Mouse (Mus musculus): ENCODE measurements around the gene Olfr866.

Olfr866 gene

DNA sequence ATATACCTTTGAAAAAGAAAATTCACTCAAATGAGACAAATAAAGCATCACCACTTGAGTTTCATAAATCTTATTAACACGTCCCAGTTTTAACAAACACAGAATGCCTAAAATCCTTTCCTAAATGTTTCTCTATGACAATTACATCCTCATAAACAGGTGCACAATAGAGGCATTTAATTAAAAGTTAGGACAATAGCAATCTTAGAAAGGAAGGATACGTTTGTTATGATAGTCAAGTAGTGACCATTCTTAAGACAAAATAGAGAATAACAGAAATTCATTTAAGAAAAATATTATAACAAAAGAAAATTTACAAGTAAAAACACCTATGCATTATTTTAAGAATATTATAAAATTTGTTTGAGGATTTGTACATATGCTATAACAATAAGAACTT is at the start of gene Olfr866:
Gene Olfr866 (minus strand): TSS at position 101 of the 400 bp plus-strand sequence.
- DNase-seq (ENCODE audit: low read depth, low spot score), result no peak

DNA sequence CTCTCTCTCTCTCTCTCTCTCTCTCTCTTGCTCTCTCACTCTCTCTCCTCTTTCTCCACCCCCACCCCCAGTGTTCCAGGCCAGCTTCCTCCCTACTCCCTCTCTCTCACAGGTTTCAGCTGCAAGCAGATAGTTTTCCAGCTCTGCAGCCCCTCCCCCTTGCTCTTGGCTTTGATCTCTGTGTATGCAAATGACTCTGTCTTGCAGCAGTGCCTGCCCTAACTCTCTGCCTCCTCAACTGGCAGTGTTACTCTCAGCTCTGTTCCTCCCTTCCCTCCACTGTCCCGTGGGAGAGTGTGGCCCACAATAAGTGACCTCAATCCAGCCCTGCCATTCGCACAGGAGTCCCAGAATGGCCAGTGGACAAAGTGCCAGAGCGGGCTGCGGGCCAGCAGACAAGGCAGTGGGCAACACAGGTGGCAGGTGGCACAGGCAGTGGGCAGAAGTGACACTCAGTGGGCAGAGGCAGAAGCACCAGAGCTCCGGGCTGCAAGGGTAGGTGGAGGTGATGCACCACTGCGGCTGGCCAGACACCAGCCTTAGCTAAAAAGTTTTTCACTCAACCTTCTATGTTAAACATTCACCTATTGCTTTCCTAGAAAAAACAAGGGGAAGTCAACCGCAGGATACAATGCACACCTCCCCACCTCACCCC is 45.8 kb upstream of the Olfr866 start:
- DNase-seq (ENCODE audit: low read depth, low spot score), result no peak

DNA sequence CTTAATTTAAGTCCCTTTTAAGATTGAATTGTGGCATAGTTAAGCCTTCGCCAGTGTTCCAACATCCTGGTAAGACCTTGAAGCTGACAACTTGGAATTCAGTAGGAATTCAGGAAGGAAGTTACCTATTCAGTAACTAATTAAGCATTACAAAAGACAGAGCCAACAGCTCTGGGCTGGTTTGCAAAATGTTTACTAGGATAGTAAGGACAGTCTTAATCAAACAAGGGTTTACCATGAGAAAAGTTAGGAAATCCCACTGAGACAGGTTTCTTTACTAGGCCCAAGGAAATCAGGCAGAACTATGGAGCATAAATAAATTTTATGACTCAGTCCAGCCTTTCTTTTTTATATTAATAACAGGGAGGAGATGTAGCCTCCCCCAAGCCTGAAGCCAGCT is 43.5 kb upstream of the Olfr866 start:
- DNase-seq (ENCODE audit: low read depth, low spot score), result no peak

DNA sequence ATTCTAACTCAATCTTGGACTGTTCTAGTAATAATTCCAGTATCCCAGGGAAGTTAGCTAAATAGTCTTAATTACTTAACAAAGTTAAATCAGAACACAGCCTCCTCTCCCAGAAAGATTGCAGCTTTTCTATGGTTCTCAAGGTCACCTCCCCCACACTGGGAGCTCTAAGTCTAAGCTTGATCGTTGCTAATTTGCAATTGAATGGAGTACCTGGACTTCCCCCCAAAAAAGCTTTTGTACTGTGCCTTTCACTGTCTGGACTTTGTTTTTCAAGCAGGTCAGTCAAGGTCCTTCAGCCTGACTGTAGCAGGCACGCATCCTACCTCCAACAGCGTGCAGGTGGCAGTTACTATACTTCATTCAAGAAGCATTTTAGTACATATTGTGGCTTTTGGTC is 42.4 kb upstream of the Olfr866 start:
- DNase-seq (ENCODE audit: low read depth, low spot score), result no peak

DNA sequence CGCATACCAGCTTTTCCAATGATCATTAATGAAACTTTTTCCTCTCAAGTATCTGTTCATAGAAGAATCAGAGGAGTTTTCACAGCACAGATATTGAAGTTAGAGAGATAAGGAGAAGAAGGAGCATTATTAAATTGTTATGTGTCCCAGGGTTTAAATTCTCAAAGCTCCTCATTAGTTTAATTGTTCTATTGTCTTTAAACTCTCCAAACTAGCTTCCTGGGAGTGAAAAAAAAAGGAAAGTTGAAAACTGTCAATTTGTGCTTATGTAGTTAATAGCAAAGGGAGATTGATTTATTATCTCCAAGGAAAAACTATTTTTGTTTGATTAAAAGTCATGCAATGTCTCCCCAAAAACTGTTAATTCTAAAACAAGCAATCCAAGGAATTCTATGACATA is 29.6 kb upstream of the Olfr866 start, which contains the start of gene Olfr867:
Gene Olfr867 (minus strand): TSS at position 101 of the 400 bp plus-strand sequence.
- DNase-seq (ENCODE audit: low read depth, low spot score), result no peak

DNA sequence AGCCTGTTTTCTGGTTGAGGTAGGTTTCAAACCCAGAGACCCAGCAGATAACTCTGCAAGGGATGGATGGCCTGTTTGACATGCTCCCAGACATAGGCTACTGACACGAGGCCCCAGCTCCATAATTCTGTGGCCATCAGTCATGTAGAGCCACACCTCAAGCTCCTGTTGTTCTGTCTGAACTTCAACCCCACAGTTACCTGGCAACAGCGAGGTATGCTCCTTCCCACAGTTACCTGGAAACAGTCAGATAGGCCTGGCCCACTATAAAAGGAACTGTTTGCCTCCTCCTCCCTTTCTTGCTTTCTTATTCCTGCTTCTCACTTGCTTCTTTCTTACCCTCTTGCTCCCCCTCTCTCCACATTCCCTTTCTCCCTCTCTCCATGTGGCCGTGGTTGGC is 20.1 kb upstream of the Olfr866 start:
- no peak for DNase-seq (ENCODE audit: low read depth, low spot score)
